Mouse (Mus musculus) ovary, postnatal 10 days (tissue): ENCODE results near the gene Parp3.

Experiments used
- DNase-seq: peaks from one replicate; pipeline ENCODE4 v3.0.0; 2022; ENCODE audit warnings: low spot score

The Parp3 gene

GRCm38 (mm10) chr9:106457163-106457559 is 19.6 kb downstream of the Parp3 start:
- DNase-seq: no peak

GRCm38 (mm10) chr9:106456325-106457162 is 20.2 kb downstream of the Parp3 start:
- no peak for DNase-seq

DNA sequence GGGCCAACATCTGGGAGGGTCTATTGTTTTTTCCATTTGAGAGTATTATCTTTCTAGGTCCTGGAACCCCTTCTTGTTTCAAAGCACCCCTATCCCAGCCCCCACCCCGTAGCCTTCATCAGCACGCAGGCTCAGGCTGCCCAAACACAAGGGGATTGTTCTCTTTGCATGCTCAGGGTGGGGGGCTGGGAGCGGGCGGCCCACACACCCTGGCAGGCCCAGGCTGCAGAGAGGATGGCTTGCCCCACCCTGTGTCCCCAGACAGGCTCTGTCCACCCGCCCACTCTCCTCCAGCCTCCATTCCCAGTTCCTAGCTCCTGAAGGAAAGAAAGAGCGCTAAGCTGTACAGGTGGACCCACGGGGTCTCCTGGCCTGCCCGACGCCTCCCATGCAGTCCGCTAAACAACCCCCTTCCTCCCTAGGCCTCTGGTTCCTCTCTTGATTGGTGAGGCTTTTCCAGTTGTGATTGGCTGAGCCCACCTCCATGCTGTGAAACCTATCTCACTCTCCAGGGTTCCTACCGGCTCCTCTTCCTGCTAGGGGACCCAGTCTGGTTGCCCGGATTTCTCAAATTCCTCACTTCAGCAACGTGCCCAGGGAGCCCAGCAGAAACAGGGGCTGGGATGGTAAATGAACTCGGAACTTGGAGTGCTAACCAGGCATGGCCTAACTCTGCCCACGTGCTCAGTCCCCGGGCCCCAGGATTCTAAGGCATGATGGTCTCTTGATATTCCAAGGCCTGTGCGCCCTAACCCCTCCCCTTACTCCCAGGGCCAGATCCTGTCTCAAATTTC is 21.7 kb downstream of the Parp3 start:
- DNase-seq: no peak

DNA sequence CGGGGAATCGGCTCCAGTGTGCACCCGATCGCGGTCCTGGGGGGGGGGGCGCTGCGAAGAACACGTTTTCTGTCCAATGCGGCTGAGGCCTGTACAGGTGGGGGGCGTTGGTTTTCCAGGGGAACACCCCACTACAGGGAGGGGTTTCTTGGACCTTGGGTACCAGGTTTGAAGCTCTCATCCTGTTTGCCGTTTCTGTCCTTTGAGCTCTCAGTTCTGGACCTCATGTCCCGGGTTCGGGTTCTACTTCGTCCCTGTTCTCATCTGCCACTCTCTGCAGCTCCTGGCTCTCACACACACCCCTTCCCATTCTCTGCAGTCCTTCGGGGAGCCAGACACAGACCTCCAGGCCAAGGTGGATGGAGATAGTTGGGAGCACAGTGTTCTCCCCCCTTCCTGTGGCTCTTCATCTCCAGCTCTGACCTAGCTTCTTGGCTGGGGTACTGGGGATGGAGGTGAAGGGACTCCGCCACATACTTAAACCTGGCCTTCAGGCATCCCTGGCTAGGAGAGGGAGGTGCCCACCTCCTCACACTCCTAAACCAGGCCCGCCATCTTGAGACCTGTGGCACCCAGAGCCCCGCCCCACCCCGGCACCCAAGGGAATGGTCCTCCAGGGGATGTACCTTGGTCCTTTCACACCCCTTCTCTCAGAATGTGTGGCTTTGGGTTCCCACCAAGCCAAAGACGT is 22.5 kb downstream of the Parp3 start:
- no peak for DNase-seq

DNA sequence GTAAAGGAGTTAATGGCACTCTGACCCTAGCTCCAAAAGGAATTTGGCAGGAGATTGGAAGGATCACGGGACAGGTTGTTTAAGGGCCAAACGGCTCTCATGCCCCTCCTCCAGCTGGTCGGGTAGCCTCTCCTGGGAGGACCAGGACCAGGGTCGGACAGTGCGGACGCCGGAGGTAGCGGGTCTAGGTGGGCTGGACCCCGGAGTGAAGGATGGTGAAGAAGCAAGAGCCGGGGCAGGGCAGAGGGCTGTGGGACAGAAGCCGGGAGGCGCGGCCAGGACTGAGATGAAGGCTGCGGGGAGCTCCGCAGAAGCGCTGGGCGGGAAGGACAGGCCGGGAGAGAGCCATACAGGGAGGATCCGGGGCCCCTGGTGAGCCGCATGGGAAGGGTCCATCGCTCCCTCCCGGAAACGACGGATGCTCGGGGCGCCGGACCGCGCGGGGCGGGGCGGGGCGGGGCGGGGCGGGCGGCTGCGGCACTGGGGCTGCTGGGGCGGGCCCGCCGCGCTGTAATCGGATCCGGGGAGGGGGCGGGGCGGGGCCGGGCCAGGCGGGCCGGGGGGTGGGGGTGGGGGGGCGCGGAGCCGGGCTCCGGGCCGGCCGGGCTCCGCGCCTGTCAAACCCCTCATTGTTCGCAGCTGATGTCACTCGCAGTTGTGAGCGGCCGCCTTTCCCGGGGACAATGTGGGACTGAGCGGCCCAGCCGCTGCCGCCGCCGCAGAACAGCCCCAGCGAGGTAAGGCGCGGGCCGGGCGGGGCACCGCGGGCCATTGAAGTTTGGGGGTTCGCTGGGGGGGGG is 23.3 kb downstream of the Parp3 start, which contains the start of gene Pcbp4:
Pcbp4 (plus strand) TSS at position 21 of the 800 bp plus-strand sequence.
- DNase-seq: peak; percentile 47

GRCm38 (mm10) chr9:106452821-106453220 is 23.9 kb downstream of the Parp3 start:
- no peak for DNase-seq

GRCm38 (mm10) chr9:106452351-106452750 is 24.4 kb downstream of the Parp3 start:
- no peak for DNase-seq

DNA sequence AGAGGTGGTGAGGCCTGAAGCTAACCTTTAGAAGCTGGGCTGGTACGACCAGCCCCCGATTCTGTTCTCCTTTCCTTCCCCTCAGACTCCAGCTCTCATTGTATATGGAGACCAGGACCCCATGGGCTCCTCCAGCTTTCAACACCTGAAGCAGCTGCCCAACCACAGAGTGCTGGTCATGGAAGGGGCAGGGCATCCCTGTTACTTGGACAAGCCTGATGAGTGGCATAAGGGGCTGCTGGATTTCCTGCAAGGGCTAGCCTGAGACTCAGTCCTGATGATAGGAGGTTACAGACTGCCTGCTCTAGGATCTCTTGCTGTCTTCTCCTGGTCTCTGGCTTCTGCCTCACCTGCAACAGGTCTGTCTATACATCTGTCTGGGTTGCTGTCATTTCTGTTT is 24.9 kb downstream of the Parp3 start:
- no peak for DNase-seq

GRCm38 (mm10) chr9:106451298-106451697 is 25.5 kb downstream of the Parp3 start:
- DNase-seq: no peak

DNA sequence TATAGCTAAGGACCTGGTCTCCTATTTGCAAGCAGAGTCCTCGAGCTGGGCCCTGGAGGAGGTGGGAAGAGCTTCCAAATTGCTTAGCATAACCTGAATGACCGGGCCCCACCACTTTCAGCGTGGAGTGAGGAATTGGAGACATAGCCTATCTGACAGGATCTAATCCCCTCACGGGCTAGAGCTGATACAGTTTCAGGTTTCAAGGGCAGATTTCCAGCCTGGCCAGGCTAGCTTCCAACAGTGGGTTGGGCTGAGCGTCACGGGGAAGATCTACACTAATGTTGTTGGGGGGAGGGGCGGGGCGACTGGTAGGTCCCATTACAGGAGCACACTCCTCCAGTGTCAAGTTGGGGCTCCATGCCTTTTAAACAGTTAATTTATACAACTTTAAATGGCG is 26.1 kb downstream of the Parp3 start:
- DNase-seq: no peak

DNA sequence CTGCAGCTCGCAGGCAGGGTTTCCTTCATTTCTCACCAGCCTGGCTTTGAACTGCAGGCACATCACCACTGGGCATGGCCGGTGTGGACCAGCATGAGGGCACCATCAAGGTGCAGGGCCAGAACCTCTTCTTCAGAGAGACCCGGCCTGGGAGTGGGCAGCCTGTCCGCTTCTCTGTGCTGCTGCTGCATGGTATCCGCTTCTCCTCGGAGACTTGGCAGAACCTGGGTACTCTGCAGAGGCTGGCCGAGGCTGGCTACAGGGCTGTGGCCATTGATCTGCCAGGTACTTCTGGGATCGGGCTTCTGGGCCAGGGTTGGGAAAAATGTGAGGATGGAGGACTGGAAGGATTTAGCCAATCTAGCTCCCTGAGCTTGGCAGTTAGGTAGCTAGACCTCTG is 26.8 kb downstream of the Parp3 start:
- no peak for DNase-seq

DNA sequence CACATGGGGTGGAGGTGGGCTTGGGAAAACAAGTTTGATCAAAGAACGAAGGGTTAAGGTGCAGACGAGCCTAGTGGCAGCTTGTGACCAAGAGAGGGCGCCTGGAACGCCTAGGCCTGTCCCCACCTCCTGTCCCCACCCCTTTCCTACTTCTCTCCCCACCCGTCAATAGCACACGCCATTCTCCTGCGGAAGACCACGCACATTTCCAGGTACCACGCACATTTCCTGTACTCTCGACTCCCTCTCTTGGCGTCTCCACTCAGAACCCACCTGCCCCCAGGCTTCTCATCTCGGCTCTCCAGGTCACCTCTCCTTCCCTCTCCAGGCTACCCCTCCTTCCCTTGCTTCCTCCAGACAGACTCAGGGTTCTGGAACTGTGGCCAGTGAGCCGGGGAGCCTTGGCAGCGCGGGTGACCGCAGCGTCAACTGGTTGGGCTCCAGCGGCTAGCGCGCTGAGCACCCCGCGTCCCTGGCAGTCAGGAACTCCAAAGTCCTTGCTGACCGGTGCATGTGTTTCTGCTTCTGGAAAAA is 28.2 kb downstream of the Parp3 start:
- DNase-seq: peak; percentile 52

- no peak for DNase-seq
Observed at GRCm38 (mm10) chr9:106447951-106448350, 28.8 kb downstream of the Parp3 start.

GRCm38 (mm10) chr9:106447348-106447747 is 29.4 kb downstream of the Parp3 start, which contains the start of the genes Abhd14b and Abhd14a:
Gene Abhd14b, plus strand, starts transcription at chr9:106447459.
Gene Abhd14a, minus strand, starts transcription at chr9:106447678.
- peak; percentile 85 for DNase-seq

DNA sequence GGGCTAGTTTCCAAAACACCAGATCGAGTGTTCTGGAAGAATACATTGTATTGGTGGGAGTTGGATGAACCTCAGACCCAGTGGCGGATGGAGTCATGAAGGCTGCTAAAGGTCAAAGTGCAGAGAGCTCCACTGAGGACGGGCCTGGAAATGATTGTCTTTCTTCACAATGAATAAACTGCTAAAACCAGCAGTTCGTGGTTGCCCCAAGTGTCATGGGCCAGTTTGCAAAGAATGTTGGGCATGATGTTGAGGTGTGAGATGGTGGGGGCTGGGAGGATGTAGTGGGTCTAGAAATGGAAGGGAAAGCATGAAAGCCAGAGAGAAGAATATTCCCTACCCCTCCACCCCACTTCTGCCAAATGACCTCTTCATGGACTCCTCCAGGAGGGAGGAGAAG is 31.9 kb downstream of the Parp3 start:
- DNase-seq: no peak

DNA sequence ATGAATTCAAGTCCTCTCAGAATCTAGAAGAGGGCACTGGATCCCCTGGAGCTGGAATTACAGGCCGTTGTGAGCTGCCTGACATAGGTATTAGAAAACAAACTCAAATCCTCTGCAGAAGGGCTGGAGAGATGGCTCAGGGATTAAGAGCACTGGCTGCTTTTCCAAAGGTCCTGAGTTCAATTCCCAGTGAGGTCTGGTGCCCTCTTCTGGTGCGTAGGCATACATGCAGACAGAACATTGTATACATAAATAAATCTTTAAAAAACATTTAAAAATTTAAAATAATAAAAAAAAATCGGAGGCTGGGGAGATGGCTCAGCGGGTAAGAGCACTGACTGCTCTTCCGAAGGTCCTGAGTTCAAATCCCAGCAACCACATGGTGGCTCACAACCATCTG is 34.1 kb downstream of the Parp3 start:
- DNase-seq: no peak

DNA sequence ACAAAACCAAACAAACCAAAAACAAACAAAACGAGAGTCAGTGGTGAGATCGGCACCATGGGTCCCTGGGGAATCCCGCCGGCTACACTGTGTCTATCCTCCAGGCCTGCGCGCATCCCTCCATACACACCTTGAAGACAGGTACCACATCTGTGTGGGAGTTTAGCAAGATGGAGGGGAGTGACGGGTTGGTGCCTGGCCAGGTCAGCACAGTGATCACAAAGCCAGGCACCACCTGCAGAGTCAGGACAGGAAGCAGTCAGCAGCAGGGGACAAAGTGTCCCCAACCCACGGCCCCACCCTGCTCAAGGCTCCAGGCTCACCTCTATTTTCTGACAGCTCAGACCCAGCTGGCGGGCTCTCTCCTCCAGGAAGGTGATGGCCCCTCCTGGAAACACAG is 40.2 kb downstream of the Parp3 start:
- no peak for DNase-seq

GRCm38 (mm10) chr9:106433389-106433788 is 43.4 kb downstream of the Parp3 start:
- DNase-seq: no peak

GRCm38 (mm10) chr9:106430015-106430264 is 46.8 kb downstream of the Parp3 start:
- DNase-seq: no peak

- DNase-seq: peak; percentile 90
Observed at GRCm38 (mm10) chr9:106429221-106430014, 47.3 kb downstream of the Parp3 start, which contains the start of gene Rpl29. Gene Rpl29, plus strand, starts transcription at chr9:106429454.
